Mouse (Mus musculus) neural tube, embryonic 13.5 days (tissue): ENCODE measurements at regions not wholly inside any gene's neighbourhood (a gene's known extent, or its start where the extent isn't known, plus 50 kb on each side); places are given as distances from the start of the nearest gene placed in this dataset.

Experiments used
- ATAC-seq: fragments of 200-750 bp; cut with Nextera tagmentation; 2 replicates; pipeline ENCODE4 v1.8.0; 2017; ENCODE audit warnings: low read depth, mild to moderate bottlenecking, moderate TSS enrichment, moderate library complexity
- H3K27ac ChIP-seq: fragments of 300-500 bp; sonication (generic); replicated peaks from 2 replicates; pipeline ENCODE4 v1.5.1; 2015; ENCODE audit warnings: moderate library complexity, mild to moderate bottlenecking, inconsistent platforms
- H3K27me3 ChIP-seq: fragments of 300-500 bp; sonication (generic); 2 replicates; pipeline ENCODE4 v1.6.1; 2015; ENCODE audit warnings: mild to moderate bottlenecking, inconsistent platforms
- H3K36me3 ChIP-seq: fragments of 300-500 bp; sonication (generic); 2 replicates; pipeline ENCODE4 v1.6.1; 2015; ENCODE audit warnings: mild to moderate bottlenecking, inconsistent platforms
- H3K4me1 ChIP-seq: fragments of 300-500 bp; sonication (generic); replicated peaks from 2 replicates; pipeline ENCODE4 v1.6.1; 2015; ENCODE audit warnings: inconsistent platforms
- H3K4me2 ChIP-seq: fragments of 300-500 bp; sonication (generic); 2 replicates; pipeline ENCODE4 v1.6.1; 2015; ENCODE audit warnings: inconsistent platforms, mild to moderate bottlenecking, moderate library complexity
- H3K4me3 ChIP-seq: fragments of 300-500 bp; sonication (generic); 2 replicates; pipeline ENCODE4 v1.5.1; 2015; ENCODE audit warnings: mild to moderate bottlenecking, inconsistent platforms
- H3K9ac ChIP-seq: fragments of 300-500 bp; sonication (generic); 2 replicates; pipeline ENCODE4 v1.6.1; 2015; ENCODE audit warnings: moderate library complexity, mild to moderate bottlenecking, inconsistent platforms
- H3K9me3 ChIP-seq: fragments of 300-500 bp; sonication (generic); 2 replicates; pipeline ENCODE4 v1.6.1; 2016; ENCODE audit warnings: inconsistent platforms
- WGBS: fragments of 180-500 bp; shearing (Covaris S2); methylation state at CpG from one replicate; pipeline ENCODE4 v1.1.7; 2015; 5-methylcytosine and 5-hydroxymethylcytosine counted together

GRCm38 (mm10) chr6:52368734-52369412, 55.6 kb downstream of the Evx1 start:
- Histone ChIP-seq H3K4me3 (no peak overlapping the region), H3K9me3 (no peaks in the 10 kb centered on the region), H3K4me1 (peaks cover 29% of the 10 kb centered on the region), H3K4me2 (no peak overlapping the region), H3K36me3 (no peaks in the 10 kb centered on the region), H3K27ac (no peak overlapping the region), H3K9ac (no peak overlapping the region), H3K27me3 (peaks cover 11% of the 10 kb centered on the region; the same call in 1 of the 2 replicates)
- ATAC-seq, result no peak
- 11% methylated on average over 12 of the region's 12 CpGs for WGBS

GRCm38 (mm10) chr6:52370806-52371360, 57.6 kb downstream of the Evx1 start:
- no peak for ATAC-seq
- H3K9ac ChIP-seq, result no peak overlapping the region
- H3K27me3 ChIP-seq, result peaks cover 11% of the 10 kb centered on the region; the same call in 1 of the 2 replicates
- H3K36me3 ChIP-seq, result no peaks in the 10 kb centered on the region
- peaks cover 28% of the 10 kb centered on the region for H3K4me1 ChIP-seq
- H3K27ac ChIP-seq, result no peak overlapping the region
- no peak overlapping the region for H3K4me3 ChIP-seq
- no peaks in the 10 kb centered on the region for H3K9me3 ChIP-seq
- no peak overlapping the region for H3K4me2 ChIP-seq
- 80% methylated on average over 8 of the region's 8 CpGs for WGBS

- Histone ChIP-seq H3K27me3 (no peaks in the 10 kb centered on the region), H3K4me2 (no peak overlapping the region), H3K36me3 (no peaks in the 10 kb centered on the region), H3K9ac (no peak overlapping the region), H3K27ac (no peak overlapping the region), H3K4me1 (no peaks in the 10 kb centered on the region; the same call in 1 of the 2 replicates), H3K9me3 (0 out of 2 replicates have a peak, but pooled peaks cover 6% of the 10 kb centered on the region), H3K4me3 (no peak overlapping the region)
- ATAC-seq, result no peak
- WGBS, result 70% methylated on average over 3 of the region's 3 CpGs
Observed at GRCm38 (mm10) chr6:52379146-52379545, 65.8 kb downstream of the Evx1 start.

GRCm38 (mm10) chr6:52379588-52379987, 66.3 kb downstream of the Evx1 start:
- ATAC-seq, result no peak
- 0 out of 2 replicates have a peak, but pooled peaks cover 6% of the 10 kb centered on the region for H3K9me3 ChIP-seq
- H3K9ac ChIP-seq, result no peak overlapping the region
- 63% methylated on average over 5 of the region's 5 CpGs for WGBS
- H3K4me1 ChIP-seq, result no peaks in the 10 kb centered on the region; the same call in 1 of the 2 replicates
- H3K4me3 ChIP-seq, result no peak overlapping the region
- no peak overlapping the region for H3K27ac ChIP-seq
- no peaks in the 10 kb centered on the region for H3K36me3 ChIP-seq
- H3K27me3 ChIP-seq, result no peaks in the 10 kb centered on the region
- H3K4me2 ChIP-seq, result no peak overlapping the region

GRCm38 (mm10) chr6:52385044-52385443, 71.7 kb downstream of the Evx1 start:
- peaks cover 3% of the 10 kb centered on the region; the same call in 1 of the 2 replicates for H3K27me3 ChIP-seq
- 0 out of 2 replicates have a peak, but pooled peaks cover 6% of the 10 kb centered on the region for H3K9me3 ChIP-seq
- no peak for ATAC-seq
- no peak overlapping the region for H3K9ac ChIP-seq
- no peak overlapping the region for H3K4me3 ChIP-seq
- 90% methylated on average over 2 of the region's 2 CpGs for WGBS
- no peak overlapping the region for H3K4me2 ChIP-seq
- H3K36me3 ChIP-seq, result no peaks in the 10 kb centered on the region
- H3K27ac ChIP-seq, result no peak overlapping the region
- H3K4me1 ChIP-seq, result no peaks in the 10 kb centered on the region

GRCm38 (mm10) chr6:52401404-52401803, 88.1 kb downstream of the Evx1 start:
- no peaks in the 10 kb centered on the region for H3K4me1 ChIP-seq
- H3K27ac ChIP-seq, result no peak overlapping the region
- no peak overlapping the region for H3K4me3 ChIP-seq
- H3K9me3 ChIP-seq, result no peaks in the 10 kb centered on the region
- no peaks in the 10 kb centered on the region for H3K36me3 ChIP-seq
- H3K4me2 ChIP-seq, result no peak overlapping the region
- no peaks in the 10 kb centered on the region for H3K27me3 ChIP-seq
- ATAC-seq, result no peak
- no peak overlapping the region for H3K9ac ChIP-seq
- 80% methylated on average over 5 of the region's 5 CpGs for WGBS

GRCm38 (mm10) chr6:52409991-52410390, 96.7 kb downstream of the Evx1 start:
- Histone ChIP-seq H3K4me2 (no peak overlapping the region), H3K9me3 (no peaks in the 10 kb centered on the region), H3K27ac (no peak overlapping the region), H3K36me3 (no peaks in the 10 kb centered on the region), H3K27me3 (no peaks in the 10 kb centered on the region), H3K4me1 (no peaks in the 10 kb centered on the region), H3K9ac (no peak overlapping the region), H3K4me3 (no peak overlapping the region)
- no peak for ATAC-seq
- WGBS, result 82% methylated on average over 4 of the region's 4 CpGs

GRCm38 (mm10) chr6:52410711-52411110, 97.4 kb downstream of the Evx1 start:
- Histone ChIP-seq H3K9ac (no peak overlapping the region), H3K4me1 (no peaks in the 10 kb centered on the region), H3K36me3 (no peaks in the 10 kb centered on the region), H3K4me3 (no peak overlapping the region), H3K9me3 (no peaks in the 10 kb centered on the region), H3K4me2 (no peak overlapping the region), H3K27me3 (no peaks in the 10 kb centered on the region), H3K27ac (no peak overlapping the region)
- no peak for ATAC-seq
- WGBS, result 79% methylated on average over 5 of the region's 5 CpGs

- WGBS, result 85% methylated on average over 2 of the region's 2 CpGs
- Histone ChIP-seq H3K27ac (no peak overlapping the region), H3K9ac (no peak overlapping the region), H3K36me3 (no peaks in the 10 kb centered on the region), H3K4me1 (0 out of 2 replicates have a peak, but pooled peaks cover 1% of the 10 kb centered on the region), H3K27me3 (no peaks in the 10 kb centered on the region), H3K4me3 (no peak overlapping the region), H3K9me3 (no peaks in the 10 kb centered on the region), H3K4me2 (no peak overlapping the region)
- ATAC-seq, result no peak
Observed at GRCm38 (mm10) chr6:52411302-52411701, 98.0 kb downstream of the Evx1 start.

GRCm38 (mm10) chr6:52413639-52414038, 100.3 kb downstream of the Evx1 start:
- Histone ChIP-seq H3K36me3 (no peaks in the 10 kb centered on the region), H3K4me2 (no peak overlapping the region), H3K27ac (no peak overlapping the region), H3K4me3 (no peak overlapping the region), H3K27me3 (no peaks in the 10 kb centered on the region), H3K9me3 (no peaks in the 10 kb centered on the region), H3K4me1 (peaks cover 20% of the 10 kb centered on the region), H3K9ac (no peak overlapping the region)
- no peak for ATAC-seq
- 93% methylated on average over 4 of the region's 4 CpGs for WGBS

GRCm38 (mm10) chr6:52415341-52415946, 102.1 kb downstream of the Evx1 start:
- no peak overlapping the region for H3K4me3 ChIP-seq
- 0 out of 2 replicates have a peak, but pooled peaks cover 2% of the 10 kb centered on the region for H3K27me3 ChIP-seq
- H3K4me1 ChIP-seq, result peaks cover 27% of the 10 kb centered on the region
- H3K9me3 ChIP-seq, result no peaks in the 10 kb centered on the region
- H3K9ac ChIP-seq, result no peak overlapping the region
- no peaks in the 10 kb centered on the region for H3K36me3 ChIP-seq
- WGBS, result 85% methylated on average over 14 of the region's 14 CpGs
- ATAC-seq, result no peak
- H3K4me2 ChIP-seq, result no peak overlapping the region
- H3K27ac ChIP-seq, result no peak overlapping the region

- H3K9me3 ChIP-seq, result no peaks in the 10 kb centered on the region
- peak; percentile 43; the same call in 1 of the 2 replicates for ATAC-seq
- H3K27ac ChIP-seq, result no peak overlapping the region
- no peaks in the 10 kb centered on the region for H3K36me3 ChIP-seq
- no peak overlapping the region for H3K4me2 ChIP-seq
- 0 out of 2 replicates have a peak, but pooled peaks cover 2% of the 10 kb centered on the region for H3K27me3 ChIP-seq
- H3K9ac ChIP-seq, result no peak overlapping the region
- H3K4me3 ChIP-seq, result no peak overlapping the region
- H3K4me1 ChIP-seq, result peaks cover 27% of the 10 kb centered on the region
- 69% methylated on average over 3 of the region's 3 CpGs for WGBS
Observed at GRCm38 (mm10) chr6:52416491-52416890, 103.2 kb downstream of the Evx1 start.
